Mouse (Mus musculus) neural tube, embryonic 15.5 days (tissue): ENCODE measurements at regions not wholly inside any gene's neighbourhood (a gene's known extent, or its start where the extent isn't known, plus 50 kb on each side); places are given as distances from the start of the nearest gene placed in this dataset.

Experiments used
- ATAC-seq: fragments of 200-750 bp; cut with Nextera tagmentation; 2 replicates; pipeline ENCODE4 v1.8.0; 2017; ENCODE audit warnings: mild to moderate bottlenecking, moderate TSS enrichment, moderate library complexity; ENCODE audit not compliant: low FRiP score
- H3K27ac ChIP-seq: fragments of 300-500 bp; sonication (generic); replicated peaks from 2 replicates; pipeline ENCODE4 v1.5.1; 2015; ENCODE audit warnings: mild to moderate bottlenecking, inconsistent platforms
- H3K27me3 ChIP-seq: fragments of 300-500 bp; sonication (generic); replicated peaks from 2 replicates; pipeline ENCODE4 v1.6.1; 2015; ENCODE audit warnings: inconsistent platforms
- H3K36me3 ChIP-seq: fragments of 300-500 bp; sonication (generic); 2 replicates; pipeline ENCODE4 v1.6.1; 2015; ENCODE audit warnings: inconsistent platforms
- H3K4me1 ChIP-seq: fragments of 300-500 bp; sonication (generic); 2 replicates; pipeline ENCODE4 v1.6.1; 2015; ENCODE audit warnings: inconsistent platforms
- H3K4me2 ChIP-seq: fragments of 300-500 bp; sonication (generic); 2 replicates; pipeline ENCODE4 v1.6.1; 2015; ENCODE audit warnings: inconsistent platforms, mild to moderate bottlenecking, moderate library complexity
- H3K4me3 ChIP-seq: fragments of 300-500 bp; sonication (generic); replicated peaks from 2 replicates; pipeline ENCODE4 v1.5.1; 2015; ENCODE audit warnings: mild to moderate bottlenecking, inconsistent platforms
- H3K9ac ChIP-seq: fragments of 300-500 bp; sonication (generic); replicated peaks from 2 replicates; pipeline ENCODE4 v1.6.1; 2015; ENCODE audit warnings: mild to moderate bottlenecking, inconsistent platforms
- H3K9me3 ChIP-seq: fragments of 300-500 bp; sonication (generic); replicated peaks from 2 replicates; pipeline ENCODE4 v1.6.1; 2016; ENCODE audit warnings: inconsistent platforms
- WGBS: fragments of 180-500 bp; shearing (Covaris S2); methylation state at CpG from one replicate; pipeline ENCODE4 v1.1.7; 2015; ENCODE audit warnings: mixed read lengths; 5-methylcytosine and 5-hydroxymethylcytosine counted together

- WGBS, result 54% methylated on average over 6 of the region's 6 CpGs
- Histone ChIP-seq H3K4me3 (no peak overlapping the region), H3K27ac (no peak overlapping the region), H3K36me3 (no peaks in the 10 kb centered on the region), H3K9ac (no peak overlapping the region), H3K27me3 (no peaks in the 10 kb centered on the region), H3K4me1 (peaks cover 6% of the 10 kb centered on the region; the same call in 1 of the 2 replicates), H3K4me2 (no peak overlapping the region), H3K9me3 (no peaks in the 10 kb centered on the region)
- no peak for ATAC-seq
Measured at GRCm38 (mm10) chr13:59220587-59220986, 364.4 kb downstream of the Agtpbp1 start.

DNA sequence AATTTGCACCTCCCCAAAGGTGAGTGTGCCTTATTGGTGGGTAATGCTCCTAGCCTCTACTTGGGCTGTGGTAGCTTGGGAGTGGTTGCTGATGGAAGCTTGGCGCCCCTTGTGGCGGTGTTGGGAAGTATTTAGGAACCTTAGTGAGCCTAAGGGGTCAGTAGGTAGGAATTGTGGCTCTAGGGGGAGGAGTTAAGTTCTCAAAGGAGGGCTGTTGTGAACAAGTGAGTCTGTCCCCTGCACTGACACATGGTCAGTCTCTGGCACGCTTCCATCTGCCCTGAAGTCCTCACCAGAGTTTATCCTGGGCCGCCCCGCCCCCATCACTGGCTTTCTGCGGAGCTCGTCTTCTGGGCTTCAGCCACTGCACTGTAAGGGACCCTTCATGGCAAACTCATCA, 364.9 kb downstream of the Agtpbp1 start:
- Histone ChIP-seq H3K27me3 (no peaks in the 10 kb centered on the region), H3K27ac (no peak overlapping the region), H3K4me2 (no peak overlapping the region), H3K9me3 (no peaks in the 10 kb centered on the region), H3K9ac (no peak overlapping the region), H3K4me1 (peaks cover 8% of the 10 kb centered on the region; the same call in 1 of the 2 replicates), H3K36me3 (no peaks in the 10 kb centered on the region), H3K4me3 (no peak overlapping the region)
- WGBS, result 30% methylated on average over 7 of the region's 7 CpGs
- no peak for ATAC-seq

DNA sequence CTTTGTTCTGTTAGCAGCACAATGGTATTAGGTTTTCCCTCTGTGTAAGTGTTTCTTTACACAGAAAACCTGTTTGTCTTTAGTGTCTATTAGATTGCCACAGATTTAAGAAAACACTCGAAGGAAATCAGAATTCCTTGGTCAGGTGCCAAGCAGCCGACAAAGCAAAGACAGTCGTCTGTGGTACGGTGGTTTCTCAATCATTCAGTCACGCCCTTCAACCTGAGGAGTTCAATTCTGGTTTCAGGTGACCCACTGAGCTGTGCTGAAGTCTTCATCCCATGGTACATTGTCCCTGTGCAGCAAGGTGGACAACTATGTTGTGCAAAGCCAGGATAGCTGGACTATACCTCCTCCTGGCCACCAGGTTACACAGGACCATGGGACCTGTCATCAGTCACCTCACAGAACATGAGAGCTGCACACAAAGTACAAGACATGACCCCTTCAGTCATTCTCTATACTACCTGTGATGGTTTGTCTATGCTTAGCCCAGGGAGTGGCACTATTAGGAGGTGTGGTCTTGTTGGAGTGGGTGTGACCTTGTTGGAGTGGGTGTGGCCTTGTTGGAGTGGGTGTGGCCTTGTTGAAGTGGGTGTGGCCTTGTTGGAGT, 368.2 kb downstream of the Agtpbp1 start:
- Histone ChIP-seq H3K4me3 (no peak overlapping the region), H3K9ac (no peak overlapping the region), H3K9me3 (no peaks in the 10 kb centered on the region), H3K4me1 (peaks cover 8% of the 10 kb centered on the region; the same call in 1 of the 2 replicates), H3K27me3 (no peaks in the 10 kb centered on the region), H3K36me3 (no peaks in the 10 kb centered on the region), H3K4me2 (no peak overlapping the region), H3K27ac (no peak overlapping the region)
- WGBS, result 64% methylated on average over 5 of the region's 5 CpGs
- no peak for ATAC-seq

DNA sequence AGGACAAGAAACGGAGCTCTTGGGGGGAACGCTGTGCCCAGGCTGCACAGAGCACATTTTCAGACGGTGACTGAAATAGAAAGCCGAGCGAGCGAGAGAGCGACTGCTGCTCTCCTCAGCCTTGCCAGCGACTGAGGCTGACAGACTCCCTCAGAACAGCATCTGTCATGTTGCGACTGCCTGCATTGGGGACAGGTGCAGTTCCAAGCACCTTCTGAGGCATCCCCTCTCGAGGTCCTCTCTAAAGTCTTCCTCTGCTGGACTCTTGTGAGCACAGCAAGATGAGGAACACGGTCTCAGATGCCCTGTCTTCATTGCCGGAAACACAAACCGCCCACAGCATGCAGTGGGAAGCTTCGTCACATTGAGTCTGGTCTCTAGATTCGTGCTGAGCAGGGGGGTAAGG, 372.7 kb downstream of the Agtpbp1 start:
- no peak overlapping the region for H3K9ac ChIP-seq
- H3K4me2 ChIP-seq, result no peak overlapping the region
- no peaks in the 10 kb centered on the region for H3K36me3 ChIP-seq
- 82% methylated on average over 15 of the region's 15 CpGs for WGBS
- ATAC-seq, result no peak
- H3K4me3 ChIP-seq, result no peak overlapping the region
- H3K27me3 ChIP-seq, result no peaks in the 10 kb centered on the region
- H3K9me3 ChIP-seq, result no peaks in the 10 kb centered on the region
- no peak overlapping the region for H3K27ac ChIP-seq
- H3K4me1 ChIP-seq, result peaks cover 2% of the 10 kb centered on the region; the same call in 1 of the 2 replicates

- no peak for ATAC-seq
- Histone ChIP-seq H3K4me2 (no peak overlapping the region), H3K36me3 (no peaks in the 10 kb centered on the region), H3K27me3 (no peaks in the 10 kb centered on the region), H3K9me3 (no peaks in the 10 kb centered on the region), H3K4me1 (peaks cover 2% of the 10 kb centered on the region; the same call in 1 of the 2 replicates), H3K9ac (no peak overlapping the region), H3K4me3 (no peak overlapping the region), H3K27ac (no peak overlapping the region)
- WGBS, result 70% methylated on average over 5 of the region's 5 CpGs
Measured at GRCm38 (mm10) chr13:59210828-59211227, 374.2 kb downstream of the Agtpbp1 start.

- no peak for ATAC-seq
- Histone ChIP-seq H3K4me1 (peaks cover 4% of the 10 kb centered on the region; the same call in 1 of the 2 replicates), H3K4me2 (no peak overlapping the region), H3K9me3 (no peaks in the 10 kb centered on the region), H3K27ac (no peak overlapping the region), H3K36me3 (no peaks in the 10 kb centered on the region), H3K27me3 (no peaks in the 10 kb centered on the region), H3K9ac (no peak overlapping the region), H3K4me3 (no peak overlapping the region)
- 86% methylated on average over 3 of the region's 3 CpGs for WGBS
Measured at GRCm38 (mm10) chr13:59206186-59206585, 378.8 kb downstream of the Agtpbp1 start.

- Histone ChIP-seq H3K4me1 (peaks cover 4% of the 10 kb centered on the region; the same call in 1 of the 2 replicates), H3K9me3 (no peaks in the 10 kb centered on the region), H3K9ac (no peak overlapping the region), H3K36me3 (no peaks in the 10 kb centered on the region), H3K27ac (no peak overlapping the region), H3K4me2 (no peak overlapping the region), H3K4me3 (no peak overlapping the region), H3K27me3 (no peaks in the 10 kb centered on the region)
- no peak for ATAC-seq
- WGBS, result 88% methylated on average over 2 of the region's 2 CpGs
Measured at GRCm38 (mm10) chr13:59204506-59204905, 380.5 kb downstream of the Agtpbp1 start.

GRCm38 (mm10) chr13:59196311-59196710, 388.7 kb downstream of the Agtpbp1 start:
- 75% methylated on average over 5 of the region's 5 CpGs for WGBS
- Histone ChIP-seq H3K36me3 (no peaks in the 10 kb centered on the region), H3K9me3 (no peaks in the 10 kb centered on the region), H3K27ac (no peak overlapping the region), H3K9ac (no peak overlapping the region), H3K4me3 (no peak overlapping the region), H3K4me1 (no peaks in the 10 kb centered on the region), H3K27me3 (no peaks in the 10 kb centered on the region), H3K4me2 (no peak overlapping the region)
- ATAC-seq, result no peak

GRCm38 (mm10) chr13:59188431-59188830, 382.1 kb downstream of the Ntrk2 start:
- ATAC-seq, result no peak
- WGBS, result 88% methylated on average over 11 of the region's 11 CpGs

More at GRCm38 (mm10) chr13:59188431-59188830, 382.1 kb downstream of the Ntrk2 start:
- Histone ChIP-seq H3K9me3 (no peaks in the 10 kb centered on the region), H3K4me3 (no peak overlapping the region), H3K4me1 (0 out of 2 replicates have a peak, but pooled peaks cover 5% of the 10 kb centered on the region), H3K27ac (no peak overlapping the region), H3K27me3 (no peaks in the 10 kb centered on the region), H3K4me2 (no peak overlapping the region), H3K36me3 (no peaks in the 10 kb centered on the region), H3K9ac (no peak overlapping the region)
